Mouse (Mus musculus): ENCODE results near the gene Atp6v1fnb. TPM values are rescaled to one million over a fixed set of nuclear protein-coding genes. Genes with fewer than 3 reads are reported as not detected.

The Atp6v1fnb gene
- polyA plus RNA-seq (2016; fragmentation: Nextera tagmentation; extraction: Ambion mirVana) = 0.30 and 0.32 TPM in 2 replicates

DNA sequence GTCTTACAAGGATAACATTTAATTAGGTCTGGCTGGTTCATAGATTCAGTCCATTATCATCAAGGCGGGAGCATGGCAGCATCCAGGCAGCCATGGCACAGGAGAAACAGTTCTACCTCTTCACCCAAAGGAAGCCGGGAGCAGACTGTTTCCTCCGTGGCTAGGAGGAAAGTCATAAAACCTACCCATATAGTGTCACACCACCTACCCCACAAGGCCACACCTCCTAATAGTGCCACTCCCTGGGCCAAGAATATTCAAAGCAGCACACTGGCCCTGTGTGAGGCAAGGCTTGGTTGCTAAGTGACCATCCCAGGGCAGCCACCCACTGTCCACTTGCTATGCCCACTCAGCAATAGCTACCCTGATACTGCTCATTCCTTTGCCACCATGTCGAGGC, at the start of gene Atp6v1fnb:
TSS of gene Atp6v1fnb (plus strand) at position 301 of the 400 bp plus-strand sequence.
- H3K4me2 ChIP-seq (replicated peaks) = no peak within 1 kb of the TSS
- peaks cover 7% of the 10 kb centered on the region; the same call in 1 of the 2 replicates for H3K27me3 ChIP-seq (replicated peaks)
- ATAC-seq (ENCODE audit: low FRiP score, low read depth) = no peak
- H3K27ac ChIP-seq = no peak within 1 kb of the TSS
- H3K9ac ChIP-seq = no peak within 1 kb of the TSS
- peaks cover 22% of the 10 kb centered on the region for H3K4me1 ChIP-seq
- peaks cover 21% of the 10 kb centered on the region for H3K36me3 ChIP-seq
- 93% methylated on average over 4 of the region's 4 CpGs for WGBS
- no peaks in the 10 kb centered on the region for H3K9me3 ChIP-seq
- no peak within 1 kb of the TSS for H3K4me3 ChIP-seq

DNA sequence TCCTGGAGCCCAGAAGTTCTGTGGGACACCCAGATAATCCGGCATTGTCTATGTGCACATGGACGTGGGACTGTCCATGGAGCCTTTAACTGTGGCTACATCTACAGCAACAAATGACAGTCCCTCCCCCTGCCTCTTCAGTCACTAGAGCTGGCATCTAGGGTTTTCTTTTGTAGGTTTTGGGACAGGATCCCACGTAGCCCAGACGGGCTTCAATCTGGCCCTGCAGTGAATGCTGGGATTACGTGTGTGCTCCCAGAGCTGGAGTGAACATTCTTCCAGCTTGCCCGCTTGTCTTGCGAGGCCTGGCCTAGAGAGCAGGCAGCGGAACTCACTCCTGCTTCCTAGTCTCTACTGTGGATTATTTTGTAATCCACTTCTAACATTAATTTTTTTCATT, 46.1 kb upstream of the Atp6v1fnb start:
- Histone ChIP-seq H3K27ac (no peak overlapping the region), H3K9me3 (no peaks in the 10 kb centered on the region)

DNA sequence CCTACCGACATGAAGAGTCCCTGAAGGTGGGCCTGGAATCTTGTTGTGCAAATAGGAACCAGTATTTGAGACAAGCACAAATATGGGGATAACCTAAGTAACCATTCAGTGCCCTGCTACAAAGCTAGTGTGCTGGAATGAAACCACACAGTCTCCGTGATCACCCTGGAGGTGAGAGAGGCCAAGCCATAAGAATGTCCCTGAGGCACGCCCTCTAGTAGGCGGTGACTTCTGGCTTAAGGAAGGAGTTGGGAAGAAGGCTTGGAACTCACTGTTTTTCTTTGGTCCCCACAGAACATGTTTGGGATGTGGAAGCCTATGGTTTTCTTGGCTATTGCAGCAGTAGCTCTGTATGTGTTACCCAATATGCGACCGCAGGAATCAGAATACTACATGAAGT, 44.9 kb upstream of the Atp6v1fnb start:
- no peak overlapping the region for H3K4me2 ChIP-seq (replicated peaks)
- 0 out of 2 replicates have a peak, but pooled peaks cover 7% of the 10 kb centered on the region for H3K36me3 ChIP-seq
- no peak overlapping the region for H3K27ac ChIP-seq
- WGBS = 79% methylated on average over 6 of the region's 6 CpGs
- no peaks in the 10 kb centered on the region for H3K9me3 ChIP-seq
- peaks cover 7% of the 10 kb centered on the region; the same call in 1 of the 2 replicates for H3K27me3 ChIP-seq (replicated peaks)
- ATAC-seq (ENCODE audit: low FRiP score, low read depth) = no peak
- no peak overlapping the region for H3K4me3 ChIP-seq
- no peaks in the 10 kb centered on the region for H3K4me1 ChIP-seq
- no peak overlapping the region for H3K9ac ChIP-seq

More for the DNA sequence above, 46.1 kb upstream of the Atp6v1fnb start:
- Histone ChIP-seq H3K4me3 (no peak overlapping the region), H3K36me3 (0 out of 2 replicates have a peak, but pooled peaks cover 7% of the 10 kb centered on the region), H3K27me3 (replicated peaks) (no peaks in the 10 kb centered on the region), H3K4me2 (replicated peaks) (no peak overlapping the region), H3K4me1 (no peaks in the 10 kb centered on the region), H3K9ac (no peak overlapping the region)
- 90% methylated on average over 8 of the region's 8 CpGs for WGBS
- ATAC-seq (ENCODE audit: low FRiP score, low read depth) = no peak

DNA sequence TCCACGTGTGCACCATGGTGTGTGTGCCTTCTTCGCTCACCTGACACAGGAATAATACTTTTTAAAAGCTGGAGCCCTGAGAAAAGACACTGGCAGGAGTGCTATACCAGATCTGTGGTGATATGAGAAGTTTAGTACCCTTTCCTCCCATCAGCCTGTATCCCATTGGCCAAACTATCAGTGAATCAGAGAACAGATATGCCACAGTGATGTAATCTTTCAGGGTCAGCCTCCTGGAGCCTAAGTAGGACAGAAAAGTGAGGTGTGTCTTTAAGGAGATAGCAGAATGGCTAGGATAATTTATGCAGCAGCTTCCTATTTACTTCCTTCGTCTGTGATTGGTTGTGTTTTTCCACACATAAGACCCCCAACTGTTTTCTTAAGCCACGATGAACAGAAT, 43.1 kb upstream of the Atp6v1fnb start:
- Histone ChIP-seq H3K4me2 (replicated peaks) (no peak overlapping the region), H3K4me1 (peaks cover 5% of the 10 kb centered on the region), H3K36me3 (0 out of 2 replicates have a peak, but pooled peaks cover under 1% of the 10 kb centered on the region), H3K9me3 (no peaks in the 10 kb centered on the region), H3K9ac (no peak overlapping the region), H3K4me3 (no peak overlapping the region), H3K27me3 (replicated peaks) (peaks cover 26% of the 10 kb centered on the region), H3K27ac (no peak overlapping the region)
- ATAC-seq (ENCODE audit: low FRiP score, low read depth) = no peak
- 58% methylated on average over 4 of the region's 4 CpGs for WGBS

DNA sequence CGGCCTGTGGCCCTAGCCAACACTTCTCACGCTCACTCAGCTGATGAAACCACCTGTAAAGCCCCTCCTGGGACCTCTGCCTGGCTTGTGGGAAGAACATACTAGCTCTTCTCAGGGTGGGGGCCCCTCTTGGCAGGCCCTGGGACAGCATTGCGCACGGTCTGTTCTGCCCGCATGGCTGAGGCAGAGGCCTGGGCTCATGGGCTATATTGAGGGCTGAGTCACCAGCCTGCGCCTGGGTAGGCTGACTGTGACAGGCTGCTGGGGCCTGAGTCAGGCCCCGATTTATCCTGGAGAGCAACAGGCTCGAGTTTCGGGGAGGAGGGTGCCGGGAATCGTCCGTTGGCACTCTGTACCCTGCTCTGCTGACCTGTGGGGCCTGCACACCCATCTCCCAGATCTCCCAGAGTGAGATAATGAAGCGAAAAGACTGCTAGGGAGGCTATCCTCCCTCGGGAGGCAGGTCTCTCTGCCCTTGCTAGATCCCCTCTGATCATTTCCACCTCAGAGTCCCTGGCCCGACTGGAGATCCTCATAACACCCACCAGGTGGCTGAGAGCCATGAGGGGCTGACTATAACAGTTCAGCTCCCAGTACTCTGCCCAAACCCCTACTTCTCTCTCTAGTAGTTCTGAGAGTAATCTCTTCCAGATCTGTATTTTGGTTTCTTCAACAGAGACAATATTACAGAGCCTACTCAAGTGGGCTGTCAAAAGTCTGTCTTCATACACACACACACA, 40.4 kb upstream of the Atp6v1fnb start:
- H3K27ac ChIP-seq = no peak overlapping the region
- 50% methylated on average over 15 of the region's 15 CpGs for WGBS
- no peak overlapping the region for H3K4me3 ChIP-seq
- no peak for ATAC-seq (ENCODE audit: low FRiP score, low read depth)
- no peak overlapping the region for H3K4me2 ChIP-seq (replicated peaks)
- peaks cover 49% of the 10 kb centered on the region for H3K27me3 ChIP-seq (replicated peaks)
- no peak overlapping the region for H3K9ac ChIP-seq
- H3K9me3 ChIP-seq = no peaks in the 10 kb centered on the region
- no peaks in the 10 kb centered on the region for H3K36me3 ChIP-seq
- H3K4me1 ChIP-seq = peaks cover 31% of the 10 kb centered on the region

DNA sequence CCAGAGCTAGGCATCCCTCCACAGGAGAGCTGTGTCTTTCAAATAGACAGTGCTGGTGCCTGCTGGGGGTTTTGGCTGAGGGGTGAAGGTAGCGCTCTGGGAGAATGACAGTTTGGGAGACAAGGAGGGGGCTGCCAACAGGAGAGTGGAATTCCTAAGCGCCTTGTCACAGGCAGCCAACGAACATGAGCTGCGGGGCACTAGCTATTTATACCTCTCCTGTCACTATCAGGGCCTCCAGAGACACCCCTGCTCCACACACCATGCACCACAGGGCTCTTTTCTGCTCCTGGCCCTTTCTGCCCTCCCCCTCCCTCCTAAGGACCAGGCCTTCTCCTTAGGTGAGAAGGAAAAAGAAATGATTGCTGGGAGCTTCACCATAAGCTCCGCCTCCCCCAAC, 39.8 kb upstream of the Atp6v1fnb start:
- 30% methylated on average over 5 of the region's 5 CpGs for WGBS
- H3K4me1 ChIP-seq = peaks cover 38% of the 10 kb centered on the region

DNA sequence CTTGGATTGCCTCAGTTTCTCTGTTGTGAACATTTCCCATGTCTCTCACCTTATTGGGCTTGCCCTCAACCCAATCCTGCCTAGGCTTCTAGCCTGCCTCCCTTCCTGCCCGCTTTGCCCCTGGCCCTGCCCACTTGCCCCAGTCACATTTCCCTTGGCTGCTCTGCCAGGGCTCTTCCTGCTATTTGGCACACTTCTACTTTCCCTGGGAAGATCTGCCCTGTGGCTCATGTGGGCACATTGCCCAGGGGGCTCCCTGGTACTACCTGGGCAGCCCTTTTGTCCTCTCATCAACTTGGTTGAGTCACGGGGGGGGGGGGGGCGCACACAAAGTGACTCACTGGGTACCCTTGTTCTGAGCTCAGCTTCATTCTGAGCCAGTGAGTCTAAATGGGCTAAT, 39.1 kb upstream of the Atp6v1fnb start:
- Histone ChIP-seq H3K9me3 (no peaks in the 10 kb centered on the region), H3K4me3 (no peak overlapping the region), H3K4me2 (replicated peaks) (no peak overlapping the region), H3K36me3 (no peaks in the 10 kb centered on the region), H3K27ac (no peak overlapping the region), H3K9ac (no peak overlapping the region), H3K27me3 (replicated peaks) (peaks cover 49% of the 10 kb centered on the region), H3K4me1 (peaks cover 42% of the 10 kb centered on the region)
- no peak for ATAC-seq (ENCODE audit: low FRiP score, low read depth)
- WGBS = 37% methylated on average over 3 of the region's 3 CpGs

More for the DNA sequence above, 39.8 kb upstream of the Atp6v1fnb start:
- H3K27ac ChIP-seq = no peak overlapping the region
- peaks cover 49% of the 10 kb centered on the region for H3K27me3 ChIP-seq (replicated peaks)
- H3K9me3 ChIP-seq = no peaks in the 10 kb centered on the region
- H3K4me2 ChIP-seq (replicated peaks) = no peak overlapping the region
- H3K36me3 ChIP-seq = no peaks in the 10 kb centered on the region
- H3K4me3 ChIP-seq = no peak overlapping the region
- no peak overlapping the region for H3K9ac ChIP-seq
- no peak for ATAC-seq (ENCODE audit: low FRiP score, low read depth)

DNA sequence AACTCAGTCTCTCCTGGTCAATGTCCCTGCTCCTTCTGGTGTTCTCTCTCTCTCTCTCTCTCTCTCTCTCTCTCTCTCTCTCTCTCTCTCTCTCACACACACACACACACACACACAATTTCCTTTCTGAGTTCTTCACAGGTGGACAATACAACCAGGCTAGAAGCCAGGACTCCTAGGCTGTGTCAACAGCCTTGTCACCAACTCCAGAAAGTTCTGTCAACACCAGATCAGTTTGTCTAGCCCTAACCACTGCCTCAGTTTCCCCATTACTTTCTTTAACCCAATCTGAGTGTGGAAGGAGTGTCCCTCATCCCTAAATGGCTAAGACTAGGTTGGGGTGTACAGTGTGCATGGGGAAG, 38.6 kb upstream of the Atp6v1fnb start:
- Histone ChIP-seq H3K9me3 (no peaks in the 10 kb centered on the region), H3K9ac (0 out of 2 replicates have a peak overlapping the region, but pooled peaks have one; percentile 51), H3K4me1 (peaks cover 42% of the 10 kb centered on the region), H3K36me3 (no peaks in the 10 kb centered on the region), H3K27me3 (replicated peaks) (peaks cover 49% of the 10 kb centered on the region), H3K27ac (no peak overlapping the region), H3K4me2 (replicated peaks) (peak overlapping the region; percentile 88), H3K4me3 (peak overlapping the region; percentile 47)
- ATAC-seq (ENCODE audit: low FRiP score, low read depth) = no peak

DNA sequence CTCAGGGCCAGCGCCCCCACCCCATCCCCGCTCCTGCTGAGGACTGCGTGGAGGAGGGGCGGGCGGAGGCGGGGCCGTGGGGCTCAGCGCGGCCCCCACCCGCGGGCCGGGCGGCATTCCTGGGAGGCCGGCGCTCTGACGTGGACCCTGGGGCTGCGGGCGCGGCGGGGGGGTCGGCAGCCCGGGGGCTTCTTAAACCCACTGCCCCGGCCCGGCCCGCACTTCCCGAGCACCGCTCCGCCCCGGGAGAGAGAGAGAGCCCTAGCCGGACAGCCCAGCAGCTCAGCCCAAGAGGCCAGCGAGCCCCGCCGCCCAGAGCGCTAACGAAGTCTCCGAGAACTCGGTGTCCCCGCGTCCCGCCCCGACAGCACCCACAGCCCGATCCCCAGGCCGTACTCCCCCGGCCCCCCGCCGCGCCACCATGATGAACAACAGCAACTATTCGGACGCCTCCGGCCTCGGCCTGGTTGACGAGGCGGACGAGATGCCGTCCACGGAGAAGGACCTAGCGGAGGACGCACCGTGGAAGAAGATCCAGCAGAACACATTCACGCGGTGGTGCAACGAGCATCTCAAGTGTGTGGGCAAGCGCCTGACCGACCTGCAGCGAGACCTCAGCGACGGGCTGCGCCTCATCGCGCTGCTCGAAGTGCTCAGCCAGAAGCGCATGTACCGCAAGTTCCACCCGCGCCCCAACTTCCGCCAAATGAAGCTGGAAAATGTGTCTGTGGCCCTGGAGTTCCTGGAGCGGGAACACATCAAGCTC, 38.0 kb upstream of the Atp6v1fnb start, which contains the start of gene Flnc:
TSS of gene Flnc (plus strand) at position 219 of the 766 bp plus-strand sequence.
- Histone ChIP-seq H3K4me2 (replicated peaks) (peak within 1 kb of the TSS; percentile 88), H3K9ac (peak within 1 kb of the TSS; percentile 51), H3K27ac (no peak within 1 kb of the TSS), H3K9me3 (no peaks in the 10 kb centered on the region), H3K4me1 (peaks cover 42% of the 10 kb centered on the region), H3K4me3 (peak within 1 kb of the TSS; percentile 47), H3K27me3 (replicated peaks) (peaks cover 49% of the 10 kb centered on the region), H3K36me3 (no peaks in the 10 kb centered on the region)
- no peak for ATAC-seq (ENCODE audit: low FRiP score, low read depth)
- WGBS = 2% methylated on average over 71 of the region's 77 CpGs

DNA sequence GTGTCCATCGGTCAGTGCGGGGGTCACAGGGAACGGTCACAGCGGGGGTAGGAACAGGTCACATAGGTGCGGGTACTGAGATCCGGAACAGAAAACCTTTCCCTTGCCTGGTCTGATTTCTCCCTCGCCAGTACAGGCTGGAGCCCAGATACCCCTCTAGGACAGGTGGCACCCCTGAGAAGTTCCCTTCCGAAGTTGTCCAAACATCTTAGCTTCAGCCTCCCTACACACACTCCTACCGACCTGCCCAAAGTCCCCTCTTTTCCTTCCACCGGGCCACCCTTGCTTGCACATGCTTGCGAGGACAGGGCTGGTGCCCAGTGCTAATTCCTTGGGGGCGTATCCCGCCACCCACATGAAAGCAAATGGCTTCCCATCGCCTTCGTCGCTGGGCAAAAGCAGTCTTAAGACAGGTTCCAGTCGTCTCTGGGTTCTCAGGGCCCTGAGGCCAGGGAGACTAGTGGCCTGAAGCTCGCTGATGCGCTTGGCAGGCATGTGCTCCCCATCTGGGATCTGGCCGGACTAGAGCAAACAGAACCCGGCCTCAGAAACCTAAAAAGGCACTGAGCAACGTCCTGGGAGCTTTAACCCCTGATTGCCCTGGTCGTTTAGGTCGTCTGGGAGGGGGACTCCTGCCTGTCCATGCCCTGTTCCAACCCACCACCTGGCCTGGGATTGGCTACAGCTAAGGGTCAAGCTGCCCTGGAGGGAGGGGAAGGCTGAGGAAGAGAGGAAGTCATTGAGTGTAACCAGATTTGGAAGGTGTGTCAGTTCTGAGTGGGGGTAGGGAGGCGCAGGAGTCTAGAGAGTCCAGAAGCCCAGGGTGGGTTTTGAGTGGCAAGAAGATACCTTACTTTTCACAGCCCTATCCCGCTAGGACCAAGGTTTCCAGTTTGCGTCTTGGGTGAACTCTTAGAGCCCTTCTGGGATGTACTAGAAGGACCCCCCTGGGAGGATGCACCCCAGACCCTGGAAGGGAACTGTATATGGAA, 37.1 kb upstream of the Atp6v1fnb start:
- peak overlapping the region; percentile 47 for H3K4me3 ChIP-seq
- no peak overlapping the region for H3K27ac ChIP-seq
- ATAC-seq (ENCODE audit: low FRiP score, low read depth) = no peak
- no peaks in the 10 kb centered on the region for H3K9me3 ChIP-seq
- H3K9ac ChIP-seq = peak overlapping the region; percentile 51
- 4% methylated on average over 27 of the region's 27 CpGs for WGBS
- peaks cover 42% of the 10 kb centered on the region for H3K4me1 ChIP-seq
- peaks cover 49% of the 10 kb centered on the region for H3K27me3 ChIP-seq (replicated peaks)
- peak overlapping the region; percentile 88 for H3K4me2 ChIP-seq (replicated peaks)
- H3K36me3 ChIP-seq = no peaks in the 10 kb centered on the region

DNA sequence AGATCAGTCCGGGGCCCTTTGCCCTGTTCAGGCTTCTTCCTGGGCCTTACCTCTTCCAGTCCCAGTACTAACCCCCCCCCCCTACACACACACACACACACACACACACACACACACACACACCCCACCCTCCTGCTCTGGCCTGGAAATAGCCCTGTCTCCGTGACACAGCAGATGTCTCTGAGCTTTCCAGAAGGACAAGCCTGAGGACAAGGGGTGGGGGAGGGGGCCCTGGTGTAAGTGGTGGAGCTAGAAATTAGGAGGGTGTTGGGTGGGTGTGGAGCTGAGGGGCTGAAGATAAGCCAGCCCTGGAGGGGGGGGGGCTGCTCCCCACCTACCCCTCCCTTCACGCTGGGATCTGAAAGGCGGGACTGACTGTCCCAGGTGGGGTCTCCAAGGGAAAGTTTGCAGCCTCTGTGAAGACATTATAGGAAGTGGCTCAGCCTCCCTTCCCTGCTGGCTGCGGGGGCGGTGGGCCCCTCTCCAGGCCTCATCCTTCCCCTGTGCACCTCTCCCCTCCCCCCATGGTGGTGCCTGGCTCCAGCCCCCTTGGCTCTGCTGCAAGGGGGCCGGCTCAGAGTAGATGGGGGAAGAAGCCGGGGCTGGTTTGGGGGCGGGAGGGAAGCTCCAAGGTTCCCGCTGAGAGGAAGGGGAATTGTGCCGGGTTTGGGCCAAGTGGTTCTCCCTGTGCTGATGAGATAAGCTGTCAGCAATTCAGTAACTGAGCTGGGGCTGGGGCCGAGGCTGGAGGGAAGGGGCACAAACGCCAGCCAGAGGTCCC, 36.1 kb upstream of the Atp6v1fnb start:
- WGBS = 6% methylated on average over 12 of the region's 13 CpGs

More for the DNA sequence above, 36.1 kb upstream of the Atp6v1fnb start:
- H3K27ac ChIP-seq = peak overlapping the region; percentile 50; the same call in 1 of the 2 replicates
- ATAC-seq (ENCODE audit: low FRiP score, low read depth) = peak; percentile 35
- peak overlapping the region; percentile 47 for H3K4me3 ChIP-seq
- H3K4me2 ChIP-seq (replicated peaks) = peak overlapping the region; percentile 88
- H3K9ac ChIP-seq = 0 out of 2 replicates have a peak overlapping the region, but pooled peaks have one; percentile 33
- H3K4me1 ChIP-seq = peaks cover 42% of the 10 kb centered on the region
- H3K9me3 ChIP-seq = no peaks in the 10 kb centered on the region
- H3K36me3 ChIP-seq = no peaks in the 10 kb centered on the region
- H3K27me3 ChIP-seq (replicated peaks) = peaks cover 49% of the 10 kb centered on the region
